Mouse (Mus musculus) thymus, postnatal 25 days (tissue): ENCODE data around the gene Ankdd1a.

Experiments used
- DNase-seq: peaks from one replicate; pipeline ENCODE4 v3.0.0; 2022

The Ankdd1a gene

DNA sequence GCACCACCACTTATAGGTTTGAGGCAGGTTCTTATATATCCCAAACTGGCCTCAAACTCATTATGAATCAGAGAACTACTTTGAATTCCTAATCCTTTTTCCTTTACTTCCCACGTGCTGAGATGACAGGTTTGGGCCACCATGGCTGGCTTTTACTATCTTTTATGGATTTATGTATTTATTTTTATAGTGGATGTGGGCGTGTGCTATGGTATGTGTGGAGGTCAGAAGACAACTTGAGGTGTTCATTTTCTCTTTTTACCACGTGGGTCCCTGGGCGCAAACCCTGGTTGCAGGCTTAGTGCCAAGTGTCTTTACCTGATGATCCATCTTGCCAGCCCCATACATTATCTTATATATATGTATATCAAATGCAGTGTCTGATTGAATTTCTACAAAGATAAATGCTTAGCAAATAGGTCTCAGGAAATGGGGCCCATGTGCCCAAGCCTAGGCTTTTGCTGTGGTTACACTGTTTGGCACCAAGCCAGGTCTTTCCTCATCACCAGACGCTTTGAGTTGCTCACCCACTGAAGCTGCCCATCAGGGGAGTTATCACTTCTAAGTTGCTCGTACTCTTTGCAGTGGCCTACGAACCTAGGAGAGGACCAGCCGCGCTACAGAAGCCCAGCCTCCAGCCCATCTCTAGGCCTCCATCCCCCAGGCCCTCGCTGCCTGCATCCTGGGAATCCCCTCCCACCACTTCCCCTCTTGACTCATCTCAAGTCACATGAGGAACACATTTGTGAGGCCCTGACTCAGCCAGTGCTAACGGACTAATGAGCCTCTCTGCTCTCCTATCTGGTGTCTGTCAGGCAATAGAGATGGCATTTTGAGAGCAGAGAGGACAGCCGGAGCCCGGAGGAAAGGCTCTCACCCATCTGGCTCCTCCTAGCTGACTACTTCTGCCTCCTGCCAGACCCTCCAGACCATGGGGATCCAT lies 21.4 kb upstream of the Ankdd1a start:
- peak; percentile 69 for DNase-seq

DNA sequence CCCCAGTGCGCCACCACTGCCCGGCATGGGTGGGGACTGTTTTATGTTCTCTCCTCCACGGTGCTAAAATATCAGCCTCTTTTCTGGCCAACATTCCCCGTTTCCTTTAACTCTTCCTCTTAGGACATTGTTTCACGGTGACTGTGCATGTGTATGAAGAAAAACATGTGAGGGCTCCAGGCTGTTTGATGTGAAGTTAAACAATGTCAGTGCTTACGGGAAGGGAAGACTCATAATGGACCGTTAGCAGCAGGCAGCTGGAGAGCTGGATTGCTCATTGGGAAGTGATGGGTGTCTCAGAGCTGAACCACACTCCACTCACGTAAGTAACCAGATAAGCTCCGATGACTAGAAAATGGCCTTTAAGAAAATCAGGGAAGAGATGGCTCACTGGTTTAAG lies 19.7 kb upstream of the Ankdd1a start:
- DNase-seq, result no peak

DNA sequence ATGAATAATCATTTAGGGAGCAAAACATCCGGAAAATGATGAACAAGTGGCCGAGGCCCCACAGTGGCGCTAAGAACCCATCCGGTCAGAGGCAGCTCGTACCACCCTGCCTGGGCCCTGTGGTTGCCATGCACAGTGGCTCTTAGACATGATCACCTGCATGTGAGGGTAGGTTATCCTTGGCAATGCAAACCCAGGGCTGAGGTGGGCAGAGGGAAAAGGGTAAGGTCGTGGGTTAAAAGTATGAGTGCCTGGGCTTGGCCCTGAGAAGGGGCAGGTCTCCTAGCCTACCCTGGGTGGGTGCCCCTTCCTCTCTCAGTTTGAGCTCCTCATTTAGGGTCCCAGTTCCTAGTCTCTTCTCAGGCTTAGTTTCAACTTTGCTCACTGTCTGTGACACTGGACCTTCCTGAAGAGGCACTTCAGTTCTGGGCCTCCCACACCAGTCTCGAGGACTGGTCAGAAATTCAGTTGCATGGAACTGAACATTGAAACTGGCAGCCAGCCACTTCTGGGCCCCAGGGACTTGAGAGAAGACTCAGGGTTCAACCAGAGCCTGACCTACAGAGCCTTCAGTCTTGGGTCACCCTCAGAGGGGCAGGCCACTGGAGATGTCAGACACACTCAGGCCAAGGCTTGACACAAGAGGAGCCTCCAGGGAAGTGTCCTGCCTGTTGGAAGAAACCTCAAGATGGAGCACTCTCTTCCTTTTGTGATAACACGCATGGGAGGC lies 18.1 kb upstream of the Ankdd1a start:
- DNase-seq, result no peak

DNA sequence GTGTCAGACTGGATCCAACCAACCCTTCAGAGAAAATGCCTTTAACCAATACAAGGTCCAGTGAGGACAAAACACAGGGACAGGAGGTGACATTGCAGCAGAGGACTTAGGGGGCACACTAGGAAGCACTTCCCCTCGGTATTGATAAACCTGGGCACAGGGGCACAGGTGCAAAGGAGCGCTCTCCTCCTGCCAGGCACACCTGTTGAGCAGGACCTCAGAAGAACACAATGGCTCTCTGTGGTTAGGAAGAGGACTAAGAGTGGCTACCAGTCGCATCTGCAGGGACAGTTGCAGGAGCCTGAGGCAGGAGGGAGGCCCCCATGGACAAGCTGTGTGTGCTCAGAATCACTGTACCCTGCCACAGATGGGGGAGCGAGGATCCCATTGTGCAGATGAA lies 16.5 kb upstream of the Ankdd1a start:
- DNase-seq, result no peak

DNA sequence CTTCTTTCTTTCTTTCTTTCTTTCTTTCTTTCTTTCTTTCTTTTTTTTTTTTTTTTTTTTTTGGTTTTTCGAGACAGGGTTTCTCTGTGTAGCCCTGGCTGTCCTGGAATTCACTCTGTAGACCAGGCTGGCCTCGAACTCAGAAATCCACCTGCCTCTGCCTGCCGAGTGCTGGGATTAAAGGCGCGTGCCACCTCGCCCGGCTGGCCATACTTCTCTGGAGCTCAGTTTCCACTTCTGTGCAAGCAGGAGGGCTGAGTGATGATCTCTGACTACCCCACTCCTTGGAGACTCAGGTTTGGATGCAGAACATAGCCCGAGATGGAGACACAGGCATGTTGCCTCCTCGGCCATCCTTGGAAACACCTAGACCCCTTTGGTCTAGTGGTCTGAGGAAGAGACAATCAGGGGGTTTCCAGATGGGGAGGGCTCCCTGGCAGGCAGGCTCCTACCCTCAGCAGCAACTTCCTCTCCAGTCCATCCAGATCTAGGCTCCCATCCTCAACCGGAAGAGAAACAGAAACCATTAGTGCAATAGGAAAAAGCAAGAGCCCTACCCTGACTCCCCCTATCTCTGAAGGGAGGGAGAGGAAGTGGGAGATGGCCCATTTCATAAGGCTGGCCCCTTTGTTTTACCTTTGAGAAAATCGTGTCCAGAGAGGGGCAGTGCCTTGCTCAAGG lies 15.9 kb upstream of the Ankdd1a start:
- DNase-seq, result peak; percentile 40

DNA sequence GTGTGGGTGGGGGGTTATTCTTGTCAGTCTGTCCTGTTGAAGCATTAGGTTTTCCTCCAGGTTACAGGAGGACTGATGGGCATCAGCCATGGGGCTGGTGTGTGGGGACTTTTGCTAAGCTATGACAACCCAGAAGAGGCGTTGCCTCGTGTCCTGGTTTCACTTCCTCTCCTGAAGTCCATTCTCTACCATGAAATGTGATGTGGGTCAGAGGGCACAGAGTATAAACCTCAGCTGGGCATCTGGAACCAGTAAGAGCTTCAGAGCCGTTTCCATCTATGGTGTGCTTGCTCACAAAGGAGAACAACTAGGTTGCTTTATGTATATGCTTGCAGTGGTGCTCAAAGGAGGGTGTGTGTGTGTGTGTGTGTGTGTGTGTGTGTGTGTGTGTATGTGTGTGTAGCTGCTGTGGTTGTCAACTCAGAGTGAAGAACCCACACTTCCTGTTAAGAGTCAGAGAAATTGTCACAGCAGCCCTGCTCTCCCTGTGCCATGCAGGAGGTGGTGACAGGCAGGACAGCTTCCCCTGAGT lies 15.3 kb upstream of the Ankdd1a start:
- DNase-seq, result peak; percentile 73

- DNase-seq, result no peak
Measured at GRCm38 (mm10) chr9:65534111-65534510, 14.1 kb upstream of the Ankdd1a start.

DNA sequence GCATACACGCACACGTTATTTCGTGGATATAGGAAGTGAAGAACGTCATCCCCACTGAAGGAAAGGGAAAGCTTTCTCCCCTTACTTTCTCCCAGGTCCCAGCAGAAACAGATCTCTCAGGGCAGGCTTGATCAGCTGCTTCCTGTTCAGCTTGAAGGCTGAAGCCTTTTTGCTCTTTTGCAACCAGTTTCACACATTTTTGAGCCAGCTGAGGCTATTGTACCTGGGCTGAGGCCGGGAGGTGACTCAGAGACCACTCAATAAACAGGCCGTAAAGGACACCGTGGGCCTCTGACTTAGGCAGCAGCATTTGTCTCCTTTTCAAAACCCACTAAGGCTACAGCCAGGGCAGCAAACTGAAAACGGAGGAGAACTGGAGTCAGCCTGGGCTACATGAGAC lies 13.0 kb upstream of the Ankdd1a start:
- no peak for DNase-seq

GRCm38 (mm10) chr9:65531283-65531682 lies 11.3 kb upstream of the Ankdd1a start:
- DNase-seq, result no peak

DNA sequence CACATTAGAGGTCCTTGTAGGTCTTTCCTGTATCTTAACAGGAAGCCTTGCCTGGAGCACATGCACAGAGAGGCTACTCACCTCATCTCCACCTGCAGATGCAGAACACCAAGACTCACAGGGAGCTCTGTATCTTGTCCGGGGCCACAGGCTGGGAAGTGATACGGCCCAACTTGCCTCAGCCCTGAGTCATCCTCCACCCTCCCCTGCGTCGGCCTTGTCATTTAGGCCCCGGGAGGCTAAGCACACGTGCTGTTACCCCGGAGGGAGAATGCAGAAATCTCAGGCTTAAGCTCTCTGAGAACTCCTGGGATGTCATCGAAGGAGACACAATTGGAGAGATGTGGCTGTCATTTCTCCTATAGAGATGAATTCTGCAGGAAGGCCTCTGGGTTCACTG lies 9.7 kb upstream of the Ankdd1a start:
- no peak for DNase-seq

GRCm38 (mm10) chr9:65528417-65529038 lies 8.5 kb upstream of the Ankdd1a start:
- DNase-seq, result no peak

- no peak for DNase-seq
Measured at GRCm38 (mm10) chr9:65525445-65526195, 5.6 kb upstream of the Ankdd1a start.

GRCm38 (mm10) chr9:65523611-65524364 lies 3.8 kb upstream of the Ankdd1a start:
- DNase-seq, result peak; percentile 83

GRCm38 (mm10) chr9:65520505-65520876 lies 498 bp upstream of the Ankdd1a start:
- no peak for DNase-seq

- DNase-seq, result no peak
Measured at GRCm38 (mm10) chr9:65514851-65515261, 5.1 kb downstream of the Ankdd1a start.

- no peak for DNase-seq
Measured at GRCm38 (mm10) chr9:65514431-65514830, 5.6 kb downstream of the Ankdd1a start.

DNA sequence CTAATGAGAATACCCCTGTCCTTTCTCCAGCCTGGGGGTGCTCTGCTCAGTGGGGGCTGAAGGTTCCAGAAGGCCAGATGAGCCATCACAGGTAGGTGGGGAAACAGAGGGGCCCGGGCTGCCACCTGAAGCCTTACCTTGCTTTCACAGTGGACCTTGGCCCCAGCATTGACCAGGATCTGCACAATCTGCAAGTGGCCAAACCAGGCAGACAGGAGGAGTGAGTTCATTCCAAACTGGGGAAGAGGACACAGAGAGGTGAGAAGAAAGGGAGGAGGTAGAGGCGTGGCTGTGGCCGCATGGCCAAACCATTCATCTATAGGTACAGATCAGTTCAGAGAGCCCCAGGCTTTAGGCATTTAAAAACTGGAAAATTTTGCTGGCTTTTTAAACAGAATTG lies 7.5 kb downstream of the Ankdd1a start:
- no peak for DNase-seq

GRCm38 (mm10) chr9:65508449-65508848 lies 11.5 kb downstream of the Ankdd1a start:
- DNase-seq, result no peak

DNA sequence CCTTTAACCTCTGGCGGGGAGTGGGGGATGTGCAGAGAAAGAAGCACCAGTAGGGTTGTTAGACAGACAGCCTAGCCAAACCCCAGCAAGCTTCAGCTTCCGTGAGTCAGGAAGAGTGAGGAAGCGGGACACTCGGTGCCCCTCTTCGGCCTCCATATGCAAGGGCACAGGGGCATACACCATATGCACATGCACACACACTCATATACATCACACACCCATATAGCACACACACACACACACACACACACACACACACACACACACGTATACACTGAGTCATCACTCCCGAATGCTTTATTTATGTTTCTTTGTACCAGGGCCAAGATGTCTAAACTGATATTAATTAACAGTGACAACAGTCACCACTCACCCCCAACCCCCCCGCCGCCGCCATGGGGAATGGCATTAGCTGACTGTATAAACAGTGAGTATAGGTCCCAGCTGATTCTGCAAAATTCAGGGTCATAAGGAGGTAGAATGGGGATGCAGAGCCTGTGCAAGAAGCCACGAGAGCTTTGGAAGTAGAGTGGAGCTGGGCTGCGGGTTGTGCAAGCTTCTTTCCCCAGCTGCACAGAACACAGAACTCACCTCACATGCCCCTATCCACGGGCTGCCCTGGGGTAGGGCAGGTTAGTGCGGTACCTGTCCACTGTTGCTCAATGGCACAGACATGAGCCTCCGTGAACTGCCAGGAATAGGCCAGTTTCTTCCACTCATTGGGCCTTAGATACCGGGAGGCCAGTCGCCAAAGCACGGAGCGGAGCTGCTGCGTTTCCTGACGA lies 17.1 kb downstream of the Ankdd1a start:
- DNase-seq, result no peak

DNA sequence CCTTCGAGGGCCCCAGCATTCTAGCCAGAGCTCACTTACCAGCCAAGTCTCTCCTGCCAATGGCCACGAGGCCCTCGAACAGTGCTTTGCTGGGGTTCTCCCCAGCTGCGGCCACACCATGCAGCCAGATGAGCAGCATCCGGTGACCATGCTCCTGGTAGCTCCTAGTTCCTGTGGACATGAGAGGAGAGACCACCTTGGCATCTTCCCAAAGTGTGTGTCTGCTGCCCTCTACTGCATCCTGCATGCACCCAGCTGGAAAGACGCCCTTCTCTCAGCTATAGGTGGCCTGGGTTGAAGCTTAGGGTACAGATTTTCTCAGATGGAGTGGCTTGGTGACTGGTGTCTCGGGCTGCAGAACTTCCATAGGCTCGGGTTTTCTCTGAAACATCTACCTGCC lies 17.8 kb downstream of the Ankdd1a start:
- no peak for DNase-seq
